Mouse (Mus musculus) gastrocnemius, postnatal 10 days (tissue): ENCODE results near the gene Sept8. TPM values are rescaled to one million over a fixed set of nuclear protein-coding genes. Genes with fewer than 3 reads are reported as not detected.
"Not testable (repeated sequence)": the region's sequence is repeated elsewhere in the genome, so short reads cannot be mapped to it uniquely, and the experiment has no call there.

Experiments used
- DNase-seq: peaks from one replicate; pipeline ENCODE4 v3.0.0; 2021; ENCODE audit warnings: mixed read lengths
- total RNA-seq, 2 experiments: library from RNA; stranded (reverse); gene quantifications; 2 replicates each; pipeline ENCODE4 v1.2.3; 2021

The Sept8 gene
- total RNA-seq, 2 experiments from 2014 or later: 40.5 to 49.4 TPM

GRCm38 (mm10) chr11:53523545-53524405, 4.7 kb downstream of the Sept8 start:
- no peak for DNase-seq

GRCm38 (mm10) chr11:53524905-53525304, 5.8 kb downstream of the Sept8 start:
- DNase-seq: no peak

DNA sequence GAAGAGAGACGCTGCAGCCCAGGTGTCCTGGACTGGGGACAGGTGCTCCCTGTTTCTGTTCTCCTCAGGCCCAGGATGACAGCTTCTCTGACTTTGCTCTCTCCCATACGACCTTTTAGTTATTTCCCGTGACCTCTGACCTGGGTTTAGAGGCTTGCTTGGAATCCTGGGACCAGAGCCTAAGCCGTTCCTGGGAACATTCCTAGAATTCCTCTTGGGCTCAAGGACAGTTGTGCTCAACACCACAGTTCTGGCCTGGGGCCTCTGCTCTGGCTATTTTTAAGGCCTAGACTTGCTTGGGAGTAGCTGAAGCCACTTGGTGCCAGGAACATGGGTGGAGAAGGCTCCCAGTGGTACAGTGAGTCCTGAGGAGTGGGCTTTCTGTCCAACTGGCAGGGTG, 6.4 kb downstream of the Sept8 start:
- DNase-seq: no peak

GRCm38 (mm10) chr11:53528397-53529252, 9.6 kb downstream of the Sept8 start:
- no peak for DNase-seq

GRCm38 (mm10) chr11:53529253-53529557, 10.1 kb downstream of the Sept8 start:
- DNase-seq: peak; percentile 68

DNA sequence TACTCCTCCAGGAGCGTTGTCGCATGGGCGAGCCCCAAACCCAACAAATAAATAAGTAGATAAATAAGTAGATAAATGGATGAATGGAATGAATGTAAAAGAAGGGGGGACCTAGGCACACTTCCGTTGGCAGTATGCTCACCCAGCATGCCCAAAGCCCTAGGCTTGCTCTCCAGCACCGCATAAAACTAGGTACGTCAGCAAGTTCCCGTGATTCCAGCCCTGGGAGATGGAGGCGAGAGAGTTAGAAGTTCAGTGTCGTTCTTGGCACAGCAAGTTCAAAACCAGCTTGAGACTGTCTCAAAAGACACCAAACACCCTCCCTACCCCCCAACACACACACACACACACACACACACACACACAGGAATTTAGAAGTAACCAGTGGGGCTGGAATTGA, 10.9 kb downstream of the Sept8 start:
- DNase-seq: no peak

GRCm38 (mm10) chr11:53531578-53532230, 12.6 kb downstream of the Sept8 start:
- DNase-seq: no peak

DNA sequence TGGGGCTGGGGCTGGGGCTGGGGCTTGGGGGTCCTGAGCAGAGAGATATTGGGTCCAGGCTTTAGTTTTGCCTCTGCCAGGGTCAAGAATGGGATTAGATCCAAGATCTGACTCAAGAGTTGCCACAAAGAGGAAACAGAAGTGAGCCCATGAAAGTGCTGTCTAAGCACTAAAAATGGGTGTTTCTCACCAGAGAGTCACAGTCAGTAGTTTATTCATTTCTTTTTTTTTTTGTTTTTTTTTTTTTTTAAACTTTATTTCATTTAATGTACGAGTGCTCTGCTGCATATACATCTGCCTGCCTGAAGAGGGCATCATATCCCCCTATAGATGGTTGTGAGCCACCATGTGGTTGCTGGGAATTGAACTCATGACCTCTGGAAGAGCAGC, 13.2 kb downstream of the Sept8 start:
- no peak for DNase-seq

- DNase-seq: no peak
Measured at GRCm38 (mm10) chr11:53539002-53539491, 20.0 kb downstream of the Sept8 start.

GRCm38 (mm10) chr11:53540394-53540793, 21.3 kb downstream of the Sept8 start:
- no peak for DNase-seq

DNA sequence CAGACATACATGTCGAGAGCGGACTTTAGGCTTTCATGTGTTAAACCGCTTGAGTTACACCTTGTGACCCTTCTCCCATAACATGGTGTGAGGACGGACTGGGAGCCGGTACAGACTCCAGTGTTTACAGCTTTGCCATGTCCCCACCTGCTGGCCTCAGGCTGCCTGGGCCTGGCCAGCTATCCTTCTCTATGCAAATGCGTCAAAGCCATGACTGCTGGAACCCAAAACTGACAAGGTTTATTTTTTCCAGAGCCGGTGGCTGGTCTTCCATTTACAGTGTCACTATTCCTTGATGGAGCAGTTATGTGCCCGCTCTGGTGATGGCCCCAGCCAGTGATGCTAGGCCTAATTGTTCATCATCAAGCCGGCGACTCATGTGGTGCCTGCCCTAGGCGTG, 22.2 kb downstream of the Sept8 start:
- no peak for DNase-seq

GRCm38 (mm10) chr11:53543021-53543420, 24.0 kb downstream of the Sept8 start:
- DNase-seq: no peak

- peak; percentile 45 for DNase-seq
Measured at GRCm38 (mm10) chr11:53546271-53546670, 27.2 kb downstream of the Sept8 start.

DNA sequence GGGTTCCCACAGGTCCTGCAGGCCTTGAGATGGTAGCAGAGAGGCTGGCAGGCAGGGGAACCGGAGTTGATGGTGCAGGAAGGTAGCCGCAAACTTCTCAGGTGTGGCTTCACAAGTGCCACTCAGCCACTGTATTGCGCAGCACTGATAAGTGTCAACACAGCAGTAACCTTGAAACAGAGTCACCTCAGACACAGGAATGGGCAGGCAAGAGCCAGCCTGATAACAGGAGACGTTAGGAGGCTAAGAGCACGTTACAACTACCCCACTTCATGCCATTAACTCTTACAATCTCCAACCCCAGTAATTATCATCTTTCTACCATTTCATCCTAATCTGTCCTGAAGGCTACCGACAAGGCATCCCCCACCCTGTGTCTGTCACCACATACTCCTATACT, 28.5 kb downstream of the Sept8 start:
- no peak for DNase-seq

DNA sequence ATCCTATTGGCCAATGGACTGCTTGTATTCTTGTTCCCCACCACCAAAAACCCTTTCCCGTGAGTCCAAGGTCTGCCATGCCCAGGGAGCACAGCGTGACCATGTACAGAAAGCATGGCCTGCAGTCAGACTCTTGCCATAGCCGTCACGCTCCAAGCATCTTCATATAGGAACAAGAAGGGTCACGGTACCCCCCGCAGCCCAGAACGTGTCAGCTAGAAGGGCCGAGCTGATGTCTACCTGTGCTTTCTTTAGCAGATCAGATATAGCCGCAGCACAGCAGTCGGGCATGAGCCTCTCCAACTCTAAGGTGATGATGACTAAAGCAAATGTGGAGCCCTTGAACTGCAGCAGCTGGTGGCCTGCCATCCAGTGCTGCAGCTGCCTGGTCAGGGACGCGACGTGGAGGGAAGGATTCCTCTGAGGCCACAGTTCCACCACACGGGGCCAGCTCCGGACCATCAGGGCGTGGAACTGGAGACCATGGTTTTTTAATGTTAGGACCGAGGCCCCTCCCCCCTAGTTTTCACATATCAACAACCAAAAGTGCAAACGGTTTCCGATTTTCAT, 29.1 kb downstream of the Sept8 start:
- DNase-seq: no peak

DNA sequence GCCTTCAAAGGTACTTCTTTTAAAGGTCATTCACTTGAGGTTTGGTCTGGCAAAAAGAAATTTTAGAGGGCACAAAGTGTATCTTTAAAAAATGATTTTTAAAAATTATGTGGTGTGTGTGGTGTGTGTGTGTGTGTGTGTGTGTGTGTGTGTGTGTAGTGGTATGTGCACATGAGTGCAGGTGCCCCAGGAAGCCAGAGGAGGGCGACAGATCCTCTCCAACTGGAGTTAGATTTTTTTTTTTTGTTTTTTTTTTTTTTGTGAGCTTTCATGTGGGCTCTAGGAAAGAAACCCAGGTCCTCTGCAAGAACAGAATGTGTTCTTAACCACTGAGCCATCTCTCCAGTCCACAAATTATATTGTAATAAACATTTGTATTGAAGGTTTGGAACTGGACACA, 31.7 kb downstream of the Sept8 start:
- DNase-seq: no peak

- no peak for DNase-seq
Measured at GRCm38 (mm10) chr11:53551754-53552153, 32.7 kb downstream of the Sept8 start.

GRCm38 (mm10) chr11:53556529-53556928, 37.5 kb downstream of the Sept8 start:
- not testable (repeated sequence) for DNase-seq

GRCm38 (mm10) chr11:53557992-53558391, 38.9 kb downstream of the Sept8 start:
- not testable (repeated sequence) for DNase-seq

- not testable (repeated sequence) for DNase-seq
Measured at GRCm38 (mm10) chr11:53559980-53560379, 40.9 kb downstream of the Sept8 start.

- no peak for DNase-seq
Measured at GRCm38 (mm10) chr11:53561986-53562385, 42.9 kb downstream of the Sept8 start.

- no peak for DNase-seq
Measured at GRCm38 (mm10) chr11:53566646-53567045, 47.6 kb downstream of the Sept8 start.
